Mouse (Mus musculus) gastrocnemius, postnatal 10 days (tissue): Measurements from ENCODE around the gene Ngly1. TPM values are rescaled to one million over a fixed set of nuclear protein-coding genes. Genes with fewer than 3 reads are reported as not detected.
"Not testable (repeated sequence)": the region's sequence is repeated elsewhere in the genome, so short reads cannot be mapped to it uniquely, and the experiment has no call there.

Source experiments
- DNase-seq: peaks from one replicate; pipeline ENCODE4 v3.0.0; 2021; ENCODE audit warnings: mixed read lengths
- total RNA-seq, 2 experiments: library from RNA; stranded (reverse); gene quantifications; 2 replicates each; pipeline ENCODE4 v1.2.3; 2021

Gene Ngly1
- total RNA-seq, 2 experiments from 2014 or later, result 44.2 to 46.2 TPM

- no peak for DNase-seq
These were observed 11.5 kb downstream of the Ngly1 start for GRCm38 (mm10) chr14:16260541-16260940.

- no peak for DNase-seq
These were observed 12.8 kb downstream of the Ngly1 start for GRCm38 (mm10) chr14:16261869-16262268.

- no peak for DNase-seq
These were observed 17.9 kb downstream of the Ngly1 start for GRCm38 (mm10) chr14:16267028-16267427.

GRCm38 (mm10) chr14:16269776-16270175 lies 20.7 kb downstream of the Ngly1 start:
- no peak for DNase-seq

GRCm38 (mm10) chr14:16273677-16274076 lies 24.6 kb downstream of the Ngly1 start:
- no peak for DNase-seq

- no peak for DNase-seq
These were observed 30.1 kb downstream of the Ngly1 start for GRCm38 (mm10) chr14:16279196-16279595.

GRCm38 (mm10) chr14:16283966-16284365 lies 34.9 kb downstream of the Ngly1 start:
- DNase-seq, result no peak

GRCm38 (mm10) chr14:16292371-16292770 lies 43.3 kb downstream of the Ngly1 start:
- no peak for DNase-seq

- DNase-seq, result no peak
These were observed 43.9 kb downstream of the Ngly1 start for GRCm38 (mm10) chr14:16293015-16293414.

GRCm38 (mm10) chr14:16293921-16294320 lies 44.8 kb downstream of the Ngly1 start:
- DNase-seq, result no peak

- no peak for DNase-seq
These were observed 47.9 kb downstream of the Ngly1 start for GRCm38 (mm10) chr14:16296816-16297468.

- no peak for DNase-seq
These were observed 52.7 kb downstream of the Ngly1 start for GRCm38 (mm10) chr14:16301735-16302134.

- DNase-seq, result no peak
These were observed 53.6 kb downstream of the Ngly1 start for GRCm38 (mm10) chr14:16302688-16303087.

- no peak for DNase-seq
These were observed 61.7 kb downstream of the Ngly1 start for GRCm38 (mm10) chr14:16310791-16311190.

- DNase-seq, result no peak
These were observed 63.5 kb downstream of the Ngly1 start for GRCm38 (mm10) chr14:16312599-16312998.

GRCm38 (mm10) chr14:16313073-16313472 lies 64.0 kb downstream of the Ngly1 start:
- DNase-seq, result not testable (repeated sequence)

- DNase-seq, result no peak
These were observed 64.9 kb downstream of the Ngly1 start for GRCm38 (mm10) chr14:16313936-16314521.

- DNase-seq, result no peak
These were observed 65.8 kb downstream of the Ngly1 start for GRCm38 (mm10) chr14:16314842-16315241.

- DNase-seq, result no peak
These were observed 67.6 kb downstream of the Ngly1 start for GRCm38 (mm10) chr14:16316715-16317114.

GRCm38 (mm10) chr14:16319818-16320217 lies 70.7 kb downstream of the Ngly1 start:
- DNase-seq, result no peak

GRCm38 (mm10) chr14:16324394-16324793 lies 75.3 kb downstream of the Ngly1 start:
- DNase-seq, result no peak

- DNase-seq, result no peak
These were observed 76.1 kb downstream of the Ngly1 start for GRCm38 (mm10) chr14:16325208-16325607.

GRCm38 (mm10) chr14:16328531-16328930 lies 79.5 kb downstream of the Ngly1 start:
- DNase-seq, result peak; percentile 54

- no peak for DNase-seq
These were observed 79.9 kb downstream of the Ngly1 start for GRCm38 (mm10) chr14:16328959-16329480.
